Mouse (Mus musculus): ENCODE measurements around the gene Cenpj. TPM values are rescaled to one million over a fixed set of nuclear protein-coding genes. Genes with fewer than 3 reads are reported as not detected.

Gene Cenpj
- polyA plus RNA-seq, 1 experiment from 2014 or later = 5.3 TPM

GRCm38 (mm10) chr14:56592191-56592590 lies 17.0 kb upstream of the Cenpj start:
- Histone ChIP-seq H3K27me3 (ENCODE audit: control insufficient read depth, insufficient read depth, low read depth, low read length) (no peaks in the 10 kb centered on the region), H3K4me2 (ENCODE audit: low read length) (no peak overlapping the region), H3K27ac (ENCODE audit: low read length) (no peak overlapping the region), H3K9ac (ENCODE audit: low read depth, low read length) (no peak overlapping the region), H3K9me3 (replicated peaks; ENCODE audit: control insufficient read depth, low read length, poor library complexity, severe bottlenecking) (no peaks in the 10 kb centered on the region), H3K36me3 (ENCODE audit: control insufficient read depth, insufficient read depth, low read length) (no peaks in the 10 kb centered on the region), H3K4me1 (ENCODE audit: control insufficient read depth, insufficient read depth, low read length) (no peaks in the 10 kb centered on the region), H3K4me3 (ENCODE audit: low read depth, low read length) (no peak overlapping the region)
- no peak for ATAC-seq
- WGBS = 94% methylated on average over 9 of the region's 9 CpGs

- 92% methylated on average over 6 of the region's 6 CpGs for WGBS
- Histone ChIP-seq H3K9me3 (replicated peaks; ENCODE audit: control insufficient read depth, low read length, poor library complexity, severe bottlenecking) (no peaks in the 10 kb centered on the region), H3K4me2 (ENCODE audit: low read length) (no peak overlapping the region), H3K27ac (ENCODE audit: low read length) (no peak overlapping the region), H3K36me3 (ENCODE audit: control insufficient read depth, insufficient read depth, low read length) (no peaks in the 10 kb centered on the region), H3K9ac (ENCODE audit: low read depth, low read length) (no peak overlapping the region), H3K4me3 (ENCODE audit: low read depth, low read length) (no peak overlapping the region), H3K27me3 (ENCODE audit: control insufficient read depth, insufficient read depth, low read depth, low read length) (no peaks in the 10 kb centered on the region), H3K4me1 (ENCODE audit: control insufficient read depth, insufficient read depth, low read length) (no peaks in the 10 kb centered on the region)
- no peak for ATAC-seq
Observed at GRCm38 (mm10) chr14:56582294-56582693, 7.1 kb upstream of the Cenpj start.

GRCm38 (mm10) chr14:56581117-56581516 lies 5.9 kb upstream of the Cenpj start:
- H3K4me2 ChIP-seq (ENCODE audit: low read length) = no peak overlapping the region
- 75% methylated on average over 5 of the region's 5 CpGs for WGBS
- no peaks in the 10 kb centered on the region for H3K27me3 ChIP-seq (ENCODE audit: control insufficient read depth, insufficient read depth, low read depth, low read length)
- no peaks in the 10 kb centered on the region for H3K36me3 ChIP-seq (ENCODE audit: control insufficient read depth, insufficient read depth, low read length)
- H3K9me3 ChIP-seq (replicated peaks; ENCODE audit: control insufficient read depth, low read length, poor library complexity, severe bottlenecking) = no peaks in the 10 kb centered on the region
- H3K4me1 ChIP-seq (ENCODE audit: control insufficient read depth, insufficient read depth, low read length) = no peaks in the 10 kb centered on the region
- no peak overlapping the region for H3K9ac ChIP-seq (ENCODE audit: low read depth, low read length)
- H3K27ac ChIP-seq (ENCODE audit: low read length) = no peak overlapping the region
- H3K4me3 ChIP-seq (ENCODE audit: low read depth, low read length) = no peak overlapping the region
- ATAC-seq = no peak

- 63% methylated on average over 8 of the region's 8 CpGs for WGBS
- peaks cover 5% of the 10 kb centered on the region; the same call in 1 of the 2 replicates for H3K27me3 ChIP-seq (ENCODE audit: control insufficient read depth, insufficient read depth, low read depth, low read length)
- no peaks in the 10 kb centered on the region for H3K4me1 ChIP-seq (ENCODE audit: control insufficient read depth, insufficient read depth, low read length)
- no peaks in the 10 kb centered on the region for H3K36me3 ChIP-seq (ENCODE audit: control insufficient read depth, insufficient read depth, low read length)
- no peak overlapping the region for H3K9ac ChIP-seq (ENCODE audit: low read depth, low read length)
- H3K4me2 ChIP-seq (ENCODE audit: low read length) = no peak overlapping the region
- no peak overlapping the region for H3K27ac ChIP-seq (ENCODE audit: low read length)
- no peak for ATAC-seq
- no peak overlapping the region for H3K4me3 ChIP-seq (ENCODE audit: low read depth, low read length)
- H3K9me3 ChIP-seq (replicated peaks; ENCODE audit: control insufficient read depth, low read length, poor library complexity, severe bottlenecking) = no peaks in the 10 kb centered on the region
Observed at GRCm38 (mm10) chr14:56579011-56579410, 3.8 kb upstream of the Cenpj start.

GRCm38 (mm10) chr14:56575969-56576901 lies 1.0 kb upstream of the Cenpj start:
- Histone ChIP-seq H3K36me3 (ENCODE audit: control insufficient read depth, insufficient read depth, low read length) (no peaks in the 10 kb centered on the region), H3K9ac (ENCODE audit: low read depth, low read length) (no peak overlapping the region), H3K4me3 (ENCODE audit: low read depth, low read length) (no peak overlapping the region; the same call in 1 of the 2 replicates), H3K4me2 (ENCODE audit: low read length) (no peak overlapping the region), H3K9me3 (replicated peaks; ENCODE audit: control insufficient read depth, low read length, poor library complexity, severe bottlenecking) (no peaks in the 10 kb centered on the region), H3K27ac (ENCODE audit: low read length) (no peak overlapping the region), H3K27me3 (ENCODE audit: control insufficient read depth, insufficient read depth, low read depth, low read length) (peaks cover 5% of the 10 kb centered on the region; the same call in 1 of the 2 replicates), H3K4me1 (ENCODE audit: control insufficient read depth, insufficient read depth, low read length) (0 out of 2 replicates have a peak, but pooled peaks cover 4% of the 10 kb centered on the region)
- 69% methylated on average over 18 of the region's 18 CpGs for WGBS
- no peak for ATAC-seq

- Histone ChIP-seq H3K27ac (ENCODE audit: low read length) (no peak overlapping the region), H3K4me1 (ENCODE audit: control insufficient read depth, insufficient read depth, low read length) (0 out of 2 replicates have a peak, but pooled peaks cover 4% of the 10 kb centered on the region), H3K27me3 (ENCODE audit: control insufficient read depth, insufficient read depth, low read depth, low read length) (peaks cover 5% of the 10 kb centered on the region; the same call in 1 of the 2 replicates), H3K36me3 (ENCODE audit: control insufficient read depth, insufficient read depth, low read length) (no peaks in the 10 kb centered on the region), H3K4me3 (ENCODE audit: low read depth, low read length) (peak overlapping the region; percentile 57), H3K9ac (ENCODE audit: low read depth, low read length) (peak overlapping the region; percentile 66), H3K9me3 (replicated peaks; ENCODE audit: control insufficient read depth, low read length, poor library complexity, severe bottlenecking) (no peaks in the 10 kb centered on the region), H3K4me2 (ENCODE audit: low read length) (peak overlapping the region; percentile 54)
- 68% methylated on average over 2 of the region's 2 CpGs for WGBS
- ATAC-seq = no peak
Observed at GRCm38 (mm10) chr14:56572546-56572945, 2.7 kb downstream of the Cenpj start.

DNA sequence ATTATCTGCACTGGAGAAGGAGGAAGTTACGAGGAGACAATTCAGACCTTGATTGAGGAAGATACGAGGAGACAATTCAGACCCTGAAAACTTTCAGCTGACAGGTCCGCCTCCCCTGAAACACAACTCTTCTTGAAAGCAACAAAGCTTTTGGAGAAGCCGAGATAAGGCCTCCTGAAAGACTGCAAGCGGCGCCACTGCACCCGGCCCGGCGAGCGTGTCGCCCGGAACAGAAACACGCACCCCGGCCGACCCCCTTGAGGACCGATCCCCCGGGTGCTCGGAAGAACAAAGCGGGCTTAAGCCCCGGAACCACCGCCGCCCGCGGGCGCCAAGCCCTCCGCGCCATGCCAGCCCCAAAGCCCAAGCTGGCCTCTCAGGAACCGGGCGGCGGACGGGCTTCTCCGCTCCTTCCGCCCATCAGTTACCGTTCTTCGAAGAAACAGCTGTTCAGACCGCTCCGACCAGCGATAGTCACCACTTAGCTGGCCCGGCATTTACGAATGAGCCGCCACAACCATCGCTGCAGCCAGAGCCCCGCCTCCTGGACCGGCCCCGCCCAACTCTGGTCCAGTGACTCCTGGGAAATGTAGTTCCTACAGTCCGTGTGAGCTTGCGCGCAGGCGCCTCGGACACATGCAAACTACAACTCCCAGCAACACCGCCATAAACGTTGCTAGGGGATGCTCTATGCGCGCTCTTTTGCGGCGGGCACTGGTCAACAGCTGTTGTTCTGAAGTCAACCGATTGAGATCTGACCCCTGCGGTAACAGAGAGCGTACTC lies 3.7 kb downstream of the Cenpj start:
- Histone ChIP-seq H3K4me2 (ENCODE audit: low read length) (peak overlapping the region; percentile 68), H3K4me1 (ENCODE audit: control insufficient read depth, insufficient read depth, low read length) (0 out of 2 replicates have a peak, but pooled peaks cover 4% of the 10 kb centered on the region), H3K27ac (ENCODE audit: low read length) (peak overlapping the region; percentile 74), H3K36me3 (ENCODE audit: control insufficient read depth, insufficient read depth, low read length) (no peaks in the 10 kb centered on the region), H3K27me3 (ENCODE audit: control insufficient read depth, insufficient read depth, low read depth, low read length) (peaks cover 5% of the 10 kb centered on the region; the same call in 1 of the 2 replicates), H3K9ac (ENCODE audit: low read depth, low read length) (peak overlapping the region; percentile 66), H3K4me3 (ENCODE audit: low read depth, low read length) (peak overlapping the region; percentile 57), H3K9me3 (replicated peaks; ENCODE audit: control insufficient read depth, low read length, poor library complexity, severe bottlenecking) (no peaks in the 10 kb centered on the region)
- WGBS = under 1% methylated on average over 59 of the region's 59 CpGs
- peak; percentile 100 for ATAC-seq

DNA sequence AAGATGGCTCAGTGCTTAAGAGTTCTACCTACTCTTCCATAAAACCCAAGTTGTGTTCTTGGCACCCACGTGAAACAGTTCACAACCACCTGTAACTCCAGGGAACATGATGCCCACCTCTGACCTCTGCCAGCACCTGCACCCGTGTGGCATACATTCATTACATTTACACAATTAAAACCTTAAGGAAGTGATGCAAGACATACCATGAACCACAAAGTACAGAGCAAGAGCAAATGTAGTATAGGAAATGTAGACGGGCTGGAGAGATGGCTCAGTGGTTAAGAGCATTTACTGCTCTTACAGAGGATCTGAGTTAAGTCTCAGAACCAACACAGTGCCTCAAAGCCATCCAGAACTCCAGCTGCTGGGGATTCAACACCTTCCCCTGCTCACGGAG lies 6.2 kb downstream of the Cenpj start:
- H3K4me3 ChIP-seq (ENCODE audit: low read depth, low read length) = no peak overlapping the region
- 86% methylated on average over 4 of the region's 4 CpGs for WGBS
- no peaks in the 10 kb centered on the region for H3K9me3 ChIP-seq (replicated peaks; ENCODE audit: control insufficient read depth, low read length, poor library complexity, severe bottlenecking)
- no peak for ATAC-seq
- H3K9ac ChIP-seq (ENCODE audit: low read depth, low read length) = no peak overlapping the region
- H3K4me2 ChIP-seq (ENCODE audit: low read length) = no peak overlapping the region
- H3K27me3 ChIP-seq (ENCODE audit: control insufficient read depth, insufficient read depth, low read depth, low read length) = peaks cover 1% of the 10 kb centered on the region; the same call in 1 of the 2 replicates
- H3K36me3 ChIP-seq (ENCODE audit: control insufficient read depth, insufficient read depth, low read length) = no peaks in the 10 kb centered on the region
- no peak overlapping the region for H3K27ac ChIP-seq (ENCODE audit: low read length)
- H3K4me1 ChIP-seq (ENCODE audit: control insufficient read depth, insufficient read depth, low read length) = 0 out of 2 replicates have a peak, but pooled peaks cover 4% of the 10 kb centered on the region

Data from midbrain, embryonic 16.5 days (tissue).